Mouse (Mus musculus) frontal cortex, postnatal 14 days (tissue): ENCODE data around the gene Kremen2.
A peak's percentile ranks its signal among the peaks of the same experiment; 100 is the strongest.
"Not testable (repeated sequence)": the region's sequence is repeated elsewhere in the genome, so short reads cannot be mapped to it uniquely, and the experiment has no call there.

ENCODE experiments used
- DNase-seq, 2 experiments: peaks; one replicate each; pipeline ENCODE4 v3.0.0; 2022; ENCODE audit warnings: low spot score in 2 of 2

Kremen2 gene

GRCm38 (mm10) chr17:23745301-23746251, at the start of gene Kremen2:
TSS of gene Kremen2 (minus strand) at chr17:23745833.
- no peak for DNase-seq

- no peak for DNase-seq
These were observed 49.7 kb upstream of the Kremen2 start for GRCm38 (mm10) chr17:23795323-23795722.

- DNase-seq = no peak
These were observed 45.4 kb upstream of the Kremen2 start for GRCm38 (mm10) chr17:23791079-23791357.

GRCm38 (mm10) chr17:23790269-23791078, 44.8 kb upstream of the Kremen2 start, which contains the start of gene Srrm2:
TSS of gene Srrm2 (plus strand) at chr17:23790532.
- peak; percentile 34 to 44 for DNase-seq

- DNase-seq = no peak
These were observed 44.2 kb upstream of the Kremen2 start for GRCm38 (mm10) chr17:23789749-23790268.

- DNase-seq = no peak
These were observed 43.3 kb upstream of the Kremen2 start for GRCm38 (mm10) chr17:23788973-23789372.

GRCm38 (mm10) chr17:23786510-23786931, 40.9 kb upstream of the Kremen2 start:
- peak in 1 of 2 experiments; percentile 20 for DNase-seq

- DNase-seq = peak; percentile 88 to 90
These were observed 40.2 kb upstream of the Kremen2 start, which contains the start of gene Flywch2 for GRCm38 (mm10) chr17:23785561-23786471. TSS of gene Flywch2 (minus strand) at chr17:23786081.

GRCm38 (mm10) chr17:23783352-23783751, 37.7 kb upstream of the Kremen2 start:
- no peak for DNase-seq

GRCm38 (mm10) chr17:23778447-23778846, 32.8 kb upstream of the Kremen2 start:
- no peak for DNase-seq

GRCm38 (mm10) chr17:23777141-23777540, 31.5 kb upstream of the Kremen2 start:
- DNase-seq = no peak

- DNase-seq = no peak
These were observed 30.6 kb upstream of the Kremen2 start for GRCm38 (mm10) chr17:23776216-23776615.

- DNase-seq = peak; percentile 59 to 77
These were observed 28.5 kb upstream of the Kremen2 start for GRCm38 (mm10) chr17:23774090-23774489.

- DNase-seq = no peak
These were observed 28.0 kb upstream of the Kremen2 start for GRCm38 (mm10) chr17:23773676-23774075.

- not testable (repeated sequence) for DNase-seq
These were observed 26.6 kb upstream of the Kremen2 start for GRCm38 (mm10) chr17:23772219-23772556.

GRCm38 (mm10) chr17:23771284-23772218, 25.9 kb upstream of the Kremen2 start, which contains the start of gene Flywch1:
TSS of gene Flywch1 (minus strand) at chr17:23771602.
- peak; percentile 98 to 99 for DNase-seq

- DNase-seq = no peak
These were observed 25.3 kb upstream of the Kremen2 start for GRCm38 (mm10) chr17:23770896-23771283.

GRCm38 (mm10) chr17:23770493-23770892, 24.9 kb upstream of the Kremen2 start:
- no peak for DNase-seq

GRCm38 (mm10) chr17:23762976-23763375, 17.3 kb upstream of the Kremen2 start:
- DNase-seq = no peak

GRCm38 (mm10) chr17:23761155-23761554, 15.5 kb upstream of the Kremen2 start:
- DNase-seq = no peak
